Mouse (Mus musculus) MEL (cell line): ENCODE results near the gene S100a10. TPM values are rescaled to one million over a fixed set of nuclear protein-coding genes. Genes with fewer than 3 reads are reported as not detected.
A peak's percentile ranks its signal among the peaks of the same experiment; 100 is the strongest.
"Not testable (repeated sequence)": the region's sequence is repeated elsewhere in the genome, so short reads cannot be mapped to it uniquely, and the experiment has no call there.

Source experiments
- DNase-seq: peaks from one replicate; pipeline ENCODE4 v3.0.0; 2011; ENCODE audit warnings: low read depth, low spot score
- H3K27ac ChIP-seq: 2 replicates; pipeline ENCODE4 v1.5.1; 2012; ENCODE audit warnings: low read depth, mild to moderate bottlenecking, control low read depth, low read length, moderate library complexity; ENCODE audit not compliant: control insufficient read depth
- H3K27me3 ChIP-seq, 2 experiments: fragments of 150-350 bp in 1 of 2; sonication (generic) in 1 of 2; 2 replicates each; pipeline ENCODE4 v1.6.1; 2012; ENCODE audit warnings: low read length in 2 of 2, mild to moderate bottlenecking in 2 of 2, improper control_type of control experiment in 1 of 2, moderate library complexity in 1 of 2; ENCODE audit not compliant: insufficient read depth in 2 of 2, control insufficient read depth in 1 of 2
- H3K36me3 ChIP-seq, 2 experiments: 2 replicates each; pipeline ENCODE4 v1.6.1; 2012 to 2014; ENCODE audit warnings: low read length in 2 of 2, improper control_type of control experiment in 1 of 2, inconsistent platforms in 1 of 2, mild to moderate bottlenecking in 1 of 2; ENCODE audit not compliant: insufficient read depth in 2 of 2, control insufficient read depth in 1 of 2
- H3K4me1 ChIP-seq, 2 experiments: fragments of 150-350 bp in 1 of 2; sonication (generic) in 1 of 2; 2 replicates each; pipeline ENCODE4 v1.6.1; 2012; ENCODE audit warnings: low read length in 2 of 2, improper control_type of control experiment in 1 of 2, mild to moderate bottlenecking in 1 of 2; ENCODE audit not compliant: insufficient read depth in 2 of 2, control insufficient read depth in 1 of 2
- H3K4me3 ChIP-seq, 2 experiments: fragments of 150-350 bp in 1 of 2; sonication (generic) in 1 of 2; 2 replicates each; pipeline ENCODE4 v1.5.1; 2012; ENCODE audit warnings: low read depth in 2 of 2, low read length in 2 of 2, mild to moderate bottlenecking in 2 of 2, moderate library complexity in 2 of 2, control low read depth in 1 of 2, improper control_type of control experiment in 1 of 2; ENCODE audit not compliant: control insufficient read depth in 1 of 2, insufficient read depth in 1 of 2
- H3K79me2 ChIP-seq: 2 replicates; pipeline ENCODE4 v1.6.1; 2012; ENCODE audit warnings: mild to moderate bottlenecking, low read length, moderate library complexity; ENCODE audit not compliant: control insufficient read depth, poor library complexity, insufficient read depth
- H3K9ac ChIP-seq: 2 replicates; pipeline ENCODE4 v1.6.1; 2012; ENCODE audit warnings: low read depth, mild to moderate bottlenecking, control low read depth, low read length, moderate library complexity; ENCODE audit not compliant: control insufficient read depth, poor library complexity, severe bottlenecking
- H3K9me3 ChIP-seq: fragments of 150-350 bp; sonication (generic); replicated peaks from 2 replicates; pipeline ENCODE4 v1.6.1; 2012; ENCODE audit warnings: mild to moderate bottlenecking, low read length, improper control_type of control experiment, moderate library complexity; ENCODE audit not compliant: insufficient read depth
- BHLHE40 ChIP-seq: IDR thresholded peaks from 2 replicates; pipeline ENCODE4 v1.6.1; 2012; ENCODE audit warnings: low read depth, mild to moderate bottlenecking, inconsistent platforms, low read length, improper control_type of control experiment, borderline replicate concordance
- CTCF ChIP-seq, 3 experiments: IDR thresholded peaks in 2 of 3; conservative IDR thresholded peaks in 1 of 3; 2 replicates each; pipeline ENCODE4 v1.5.1; 2011 to 2012; ENCODE audit warnings: low read length in 3 of 3, low read depth in 2 of 3, mild to moderate bottlenecking in 2 of 3, improper control_type of control experiment in 1 of 3, inconsistent platforms in 1 of 3, mixed read lengths in 1 of 3, moderate library complexity in 1 of 3; ENCODE audit not compliant: control insufficient read depth in 1 of 3, insufficient read depth in 1 of 3, poor library complexity in 1 of 3, severe bottlenecking in 1 of 3
- E2F4 ChIP-seq: IDR thresholded peaks from 2 replicates; pipeline ENCODE4 v1.6.1; 2011; ENCODE audit warnings: low read depth, low read length, improper control_type of control experiment, borderline replicate concordance
- ELF1 ChIP-seq: IDR thresholded peaks from 2 replicates; pipeline ENCODE4 v1.6.1; 2014; ENCODE audit warnings: low read depth, mild to moderate bottlenecking, inconsistent platforms, low read length, improper control_type of control experiment, moderate library complexity
- GABPA ChIP-seq: IDR thresholded peaks from 2 replicates; pipeline ENCODE4 v1.6.1; 2012; ENCODE audit warnings: low read depth, mild to moderate bottlenecking, inconsistent platforms, low read length, improper control_type of control experiment, moderate library complexity
- GATA1 ChIP-seq: IDR thresholded peaks from 2 replicates; pipeline ENCODE4 v1.6.1; 2011; ENCODE audit warnings: low read depth, low read length, improper control_type of control experiment
- HCFC1 ChIP-seq: IDR thresholded peaks from 2 replicates; pipeline ENCODE4 v1.6.1; 2012; ENCODE audit warnings: low read depth, mild to moderate bottlenecking, inconsistent platforms, low read length, improper control_type of control experiment, moderate library complexity
- KAT2A ChIP-seq: conservative IDR thresholded peaks from 2 replicates; pipeline ENCODE4 v1.6.1; 2012; ENCODE audit warnings: low read depth, low read length, improper control_type of control experiment, inconsistent platforms
- MAFK ChIP-seq: IDR thresholded peaks from 2 replicates; pipeline ENCODE4 v1.6.1; 2011; ENCODE audit warnings: low read depth, mild to moderate bottlenecking, low read length, improper control_type of control experiment, borderline replicate concordance
- MAX ChIP-seq: IDR thresholded peaks from 2 replicates; pipeline ENCODE4 v1.6.1; 2011; ENCODE audit warnings: low read length, improper control_type of control experiment
- MAZ ChIP-seq: IDR thresholded peaks from 2 replicates; pipeline ENCODE4 v1.6.1; 2012; ENCODE audit warnings: low read depth, mild to moderate bottlenecking, inconsistent platforms, low read length, improper control_type of control experiment
- MYB ChIP-seq: IDR thresholded peaks from 2 replicates; pipeline ENCODE4 v1.6.1; 2011; ENCODE audit warnings: mild to moderate bottlenecking, low read depth, low read length, improper control_type of control experiment
- POLR2AphosphoS5 ChIP-seq: IDR thresholded peaks from 2 replicates; pipeline ENCODE4 v1.6.1; 2012; ENCODE audit warnings: low read depth, borderline replicate concordance, mild to moderate bottlenecking, inconsistent platforms, low read length, moderate library complexity, mixed read lengths
- RAD21 ChIP-seq: IDR thresholded peaks from 2 replicates; pipeline ENCODE4 v1.6.1; 2011; ENCODE audit warnings: mild to moderate bottlenecking, low read depth, low read length, improper control_type of control experiment
- SMC3 ChIP-seq: IDR thresholded peaks from 2 replicates; pipeline ENCODE4 v1.6.1; 2011; ENCODE audit warnings: low read depth, low read length, improper control_type of control experiment
- TAL1 ChIP-seq: IDR thresholded peaks from 2 replicates; pipeline ENCODE4 v1.6.1; 2012; ENCODE audit warnings: mild to moderate bottlenecking, inconsistent platforms, low read length, moderate library complexity, mixed read lengths
- TCF12 ChIP-seq: IDR thresholded peaks from 2 replicates; pipeline ENCODE4 v1.6.1; 2014; ENCODE audit warnings: low read depth, mild to moderate bottlenecking, inconsistent platforms, low read length, improper control_type of control experiment, moderate library complexity
- UBTF ChIP-seq: IDR thresholded peaks from 2 replicates; pipeline ENCODE4 v1.6.1; 2012; ENCODE audit warnings: low read depth, mild to moderate bottlenecking, inconsistent platforms, low read length, improper control_type of control experiment, moderate library complexity, borderline replicate concordance; ENCODE audit not compliant: insufficient read depth
- ZC3H11A ChIP-seq: IDR thresholded peaks from 2 replicates; pipeline ENCODE4 v1.6.1; 2012; ENCODE audit warnings: low read depth, mild to moderate bottlenecking, inconsistent platforms, low read length, improper control_type of control experiment
- ZNF384 ChIP-seq: IDR thresholded peaks from 2 replicates; pipeline ENCODE4 v1.6.1; 2012; ENCODE audit warnings: low read depth, mild to moderate bottlenecking, inconsistent platforms, low read length, improper control_type of control experiment
- polyA plus RNA-seq, 2 experiments: library from polyadenylated mRNA; stranded (reverse) in 1 of 2; unstranded in 1 of 2; fragments of >175 nt in 1 of 2; fragments of >200 nt in 1 of 2; gene quantifications; 2 replicates each; pipeline versions ENCODE4 v1.2.1 to v1.2.4; 2012; ENCODE audit warnings: low replicate concordance in 2 of 2, low read depth in 1 of 2; ENCODE audit not compliant: insufficient read length in 2 of 2, insufficient read depth in 1 of 2, missing spikeins in 1 of 2
- total RNA-seq: library from RNA; depleted of rRNA; stranded (reverse); fragments of 300-350 nt; gene quantifications from 2 replicates; pipeline ENCODE4 v1.2.3, GENCODE M21; 2012; rRNA removed

S100a10 gene
- total and polyA plus RNA-seq, 3 experiments = 81.1 to 92.5 TPM; not detected in 1

GRCm38 (mm10) chr3:93601903-93602302, 47.0 kb downstream of the S100a10 start:
- no peaks in the 10 kb centered on the region for H3K79me2 ChIP-seq
- no peak overlapping the region for H3K27ac ChIP-seq
- peaks cover 0 to 7% of the 10 kb centered on the region in 2 experiments; a peak in 2 of 4 replicates for H3K36me3 ChIP-seq
- peaks cover 0 to 7% of the 10 kb centered on the region in 2 experiments; a peak in 2 of 4 replicates for H3K4me1 ChIP-seq
- H3K4me3 ChIP-seq = no peak overlapping the region
- H3K9me3 ChIP-seq = no peaks in the 10 kb centered on the region; the same call in 1 of the 2 replicates
- no peak for TF ChIP-seq POLR2AphosphoS5
- no peak for TF ChIP-seq GABPA
- TF ChIP-seq MAX = no peak
- no peak for TF ChIP-seq CTCF (IDR thresholded peaks at IDR 0.05 in 2 of 3, conservative IDR thresholded peaks at IDR 0.05 in 1 of 3; ENCODE audit: control insufficient read depth in 1 of 3, insufficient read depth in 1 of 3, low read depth in 2 of 3, low read length in 3 of 3, poor library complexity in 1 of 3, severe bottlenecking in 1 of 3)
- TF ChIP-seq TAL1 = no peak
- no peak for TF ChIP-seq MAFK
- no peak for TF ChIP-seq UBTF
- TF ChIP-seq TCF12 = no peak
- no peak for TF ChIP-seq SMC3
- no peak for TF ChIP-seq ELF1
- no peak for TF ChIP-seq RAD21
- no peak for TF ChIP-seq MAZ
- no peak for TF ChIP-seq E2F4
- no peak for TF ChIP-seq KAT2A
- no peak for TF ChIP-seq BHLHE40
- no peak for TF ChIP-seq ZNF384
- TF ChIP-seq HCFC1 = no peak
- no peak for TF ChIP-seq ZC3H11A
- no peak for TF ChIP-seq MYB
- H3K27me3 ChIP-seq = no peaks in the 10 kb centered on the region
- DNase-seq = no peak
- H3K9ac ChIP-seq = no peak overlapping the region

GRCm38 (mm10) chr3:93608970-93609369, 54.1 kb downstream of the S100a10 start:
- H3K27me3 ChIP-seq, H3K79me2 ChIP-seq, H3K27ac ChIP-seq, H3K9ac ChIP-seq, H3K4me3 ChIP-seq, H3K4me1 ChIP-seq, H3K9me3 ChIP-seq, H3K36me3 ChIP-seq: not testable (repeated sequence)
- peak; percentile 81 for DNase-seq
- TF ChIP-seq ZC3H11A = 0 out of 2 replicates have a peak, but pooled peaks have one; percentile 40
- 0 out of 2 replicates have a peak, but pooled peaks have one; percentile 19 for TF ChIP-seq GATA1
- peak; percentile 73 for TF ChIP-seq RAD21
- peak; percentile 73 for TF ChIP-seq SMC3
- peak; percentile 54 to 68 (median 65) for TF ChIP-seq CTCF (IDR thresholded peaks at IDR 0.05 in 2 of 3, conservative IDR thresholded peaks at IDR 0.05 in 1 of 3; ENCODE audit: control insufficient read depth in 1 of 3, insufficient read depth in 1 of 3, low read depth in 2 of 3, low read length in 3 of 3, poor library complexity in 1 of 3, severe bottlenecking in 1 of 3)

Other genes with a start within 250 kb of the S100a10 start
- gene Hrnr, start 235.3 kb upstream of the S100a10 start, total RNA-seq = not detected in 2 replicates
- not detected for gene Hrnr, start 235.3 kb upstream of the S100a10 start, polyA plus RNA-seq
- not detected in 2 replicates for gene Rptn, start 161.4 kb upstream of the S100a10 start, total RNA-seq
- gene Rptn, start 161.4 kb upstream of the S100a10 start, polyA plus RNA-seq = not detected
- gene Tchh, start 112.8 kb upstream of the S100a10 start, total RNA-seq = not detected in 2 replicates
- gene Tchh, start 112.8 kb upstream of the S100a10 start, polyA plus RNA-seq = not detected
- not detected in 2 replicates for gene Tchhl1, start 86.3 kb upstream of the S100a10 start, total RNA-seq
- gene Tchhl1, start 86.3 kb upstream of the S100a10 start, polyA plus RNA-seq = not detected
- not detected in 2 replicates for gene S100a11, start 34.6 kb upstream of the S100a10 start, total RNA-seq
- gene S100a11, start 34.6 kb upstream of the S100a10 start, polyA plus RNA-seq = under 1 TPM in 1 of 2 experiments, not detected in 1; 0.32 TPM
- gene Tdpoz2, start 97.6 kb downstream of the S100a10 start, total RNA-seq = not detected in 2 replicates
- not detected for gene Tdpoz2, start 97.6 kb downstream of the S100a10 start, polyA plus RNA-seq
- gene Tdpoz1, start 121.2 kb downstream of the S100a10 start, total RNA-seq = not detected in 2 replicates
- gene Tdpoz1, start 121.2 kb downstream of the S100a10 start, polyA plus RNA-seq = not detected
- 0.26 TPM in 1 of 2 replicates, not detected in the other for gene Gm37596, start 138.0 kb downstream of the S100a10 start, total RNA-seq
- under 1 TPM in 1 of 2 experiments, not detected in 1; 0.10 TPM for gene Gm37596, start 138.0 kb downstream of the S100a10 start, polyA plus RNA-seq
- gene Gm5773, start 217.9 kb downstream of the S100a10 start, total RNA-seq = not detected in 2 replicates
- not detected for gene Gm5773, start 217.9 kb downstream of the S100a10 start, polyA plus RNA-seq
- gene Tdpoz4, start 241.3 kb downstream of the S100a10 start, total RNA-seq = not detected in 2 replicates
- not detected for gene Tdpoz4, start 241.3 kb downstream of the S100a10 start, polyA plus RNA-seq